Mouse (Mus musculus) yolk sac, embryonic 10.5 days (tissue): ENCODE data around the gene Atxn7l1.
A peak's percentile ranks its signal among the peaks of the same experiment; 100 is the strongest.

Experiments used
- DNase-seq: peaks from one replicate; pipeline ENCODE4 v3.0.0-alpha.2; 2017; ENCODE audit warnings: low spot score

The Atxn7l1 gene

GRCm38 (mm10) chr12:33369555-33369954 is 222.1 kb downstream of the Atxn7l1 start:
- DNase-seq, result no peak

DNA sequence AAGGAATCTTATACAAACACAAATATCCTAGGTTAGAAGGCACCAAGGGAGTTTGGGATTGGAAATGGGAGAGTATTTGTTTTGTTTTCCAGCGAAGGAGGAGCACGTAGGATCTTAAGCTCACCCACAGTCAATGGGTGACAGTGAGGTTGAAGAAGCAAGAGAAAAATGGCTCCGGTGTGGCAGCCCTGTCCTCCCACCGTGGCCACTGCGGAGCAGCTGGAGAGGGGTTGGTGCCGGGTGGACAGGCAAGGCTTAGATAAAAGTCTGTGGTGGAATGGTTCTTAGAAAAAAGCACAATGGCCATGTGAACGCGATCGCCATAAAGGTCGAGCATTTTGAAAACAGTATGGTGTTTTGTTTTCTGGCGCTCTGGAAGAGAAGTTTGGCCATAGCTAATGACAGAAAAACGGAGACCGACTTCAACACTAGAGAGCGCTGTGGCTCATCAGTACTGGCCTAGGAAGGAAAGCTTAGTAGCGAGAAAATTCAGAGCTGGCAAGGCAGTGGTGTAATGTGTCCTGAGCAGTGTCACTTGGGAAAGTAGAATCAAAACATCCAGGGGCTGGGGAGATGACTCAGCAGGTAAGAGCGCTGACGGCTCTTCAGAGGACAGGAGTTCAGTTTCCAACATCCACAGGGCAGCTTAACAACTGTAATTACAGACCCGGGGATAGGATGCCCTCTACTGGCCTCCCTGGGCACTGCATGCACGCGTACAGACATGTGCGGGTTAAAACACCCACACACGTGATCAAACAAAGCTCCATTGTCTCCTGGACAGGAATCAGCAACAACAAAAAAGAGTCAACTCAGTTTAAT is 232.3 kb downstream of the Atxn7l1 start:
- peak; percentile 77 for DNase-seq

- DNase-seq, result peak; percentile 36
These were observed 241.3 kb downstream of the Atxn7l1 start for GRCm38 (mm10) chr12:33388842-33389241.

DNA sequence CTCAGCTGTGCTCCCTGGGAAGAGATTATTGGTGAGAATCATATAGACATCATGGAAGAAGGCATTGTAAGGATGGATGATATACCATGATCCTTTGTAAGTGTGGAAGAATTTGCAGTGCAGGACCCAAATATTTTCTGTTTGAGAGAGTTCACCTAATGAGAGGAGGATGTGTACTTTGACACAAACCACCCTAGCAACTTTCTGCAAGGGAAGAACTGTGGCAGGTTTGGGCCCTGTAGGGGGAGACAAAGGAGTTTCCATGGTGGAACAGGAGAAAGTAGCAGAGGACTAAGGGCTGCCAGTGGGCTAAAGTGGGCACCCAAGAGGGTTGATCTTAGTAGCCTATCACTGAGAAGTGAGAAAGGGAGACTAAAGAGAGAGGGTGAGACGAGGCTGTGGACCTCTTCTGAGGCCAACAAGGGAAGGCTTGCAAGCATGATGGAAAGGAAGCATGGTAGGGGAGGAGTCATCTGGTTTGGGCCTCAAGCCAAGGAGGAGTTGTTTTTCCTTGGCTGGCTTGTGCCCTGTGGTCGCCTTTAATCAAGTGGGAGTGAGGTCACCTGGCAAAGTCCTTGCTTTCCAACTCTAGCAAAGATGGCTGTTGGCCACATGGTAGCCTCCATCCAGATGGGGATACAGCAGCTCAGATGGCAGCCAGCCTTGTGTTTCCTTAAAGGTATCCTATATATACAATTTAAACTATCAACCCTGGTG is 243.5 kb downstream of the Atxn7l1 start:
- no peak for DNase-seq

- no peak for DNase-seq
These were observed 247.5 kb downstream of the Atxn7l1 start, which contains the start of gene Efcab10 for GRCm38 (mm10) chr12:33394804-33395623. Gene Efcab10, plus strand, starts transcription at chr12:33394854.

GRCm38 (mm10) chr12:33403265-33403693 is 255.8 kb downstream of the Atxn7l1 start:
- DNase-seq, result peak; percentile 31

GRCm38 (mm10) chr12:33404996-33405395 is 257.5 kb downstream of the Atxn7l1 start:
- DNase-seq, result no peak

DNA sequence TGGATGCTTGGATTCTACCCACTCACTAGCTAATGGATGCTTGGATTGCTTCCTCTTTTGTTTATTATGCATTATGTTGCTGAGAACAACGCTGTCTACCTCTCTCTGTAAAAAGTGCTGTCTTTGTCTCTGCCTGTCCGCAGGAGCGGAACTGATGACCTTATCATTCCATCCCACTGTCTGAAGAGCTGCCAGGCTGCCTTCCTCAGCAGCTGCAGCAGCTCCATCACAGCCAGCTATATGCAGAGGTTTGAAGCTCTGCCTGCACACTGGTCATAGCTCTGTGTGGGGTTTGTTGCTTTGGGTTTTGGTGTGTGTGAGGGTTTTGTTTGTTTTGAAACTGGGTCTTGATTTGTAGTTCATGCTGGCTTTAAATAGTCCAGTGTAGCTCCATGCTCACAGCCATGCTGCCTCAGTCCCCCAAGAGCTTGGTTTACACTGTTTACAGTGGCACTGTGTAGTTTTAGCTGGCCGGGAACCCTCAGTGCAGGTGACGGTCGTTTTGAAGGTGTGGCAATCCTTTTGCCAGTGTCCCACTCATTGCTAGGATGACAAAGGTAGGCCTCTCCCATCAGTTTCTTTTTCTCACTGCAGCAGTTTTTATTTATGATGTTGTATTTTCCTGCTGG is 258.0 kb downstream of the Atxn7l1 start:
- no peak for DNase-seq

DNA sequence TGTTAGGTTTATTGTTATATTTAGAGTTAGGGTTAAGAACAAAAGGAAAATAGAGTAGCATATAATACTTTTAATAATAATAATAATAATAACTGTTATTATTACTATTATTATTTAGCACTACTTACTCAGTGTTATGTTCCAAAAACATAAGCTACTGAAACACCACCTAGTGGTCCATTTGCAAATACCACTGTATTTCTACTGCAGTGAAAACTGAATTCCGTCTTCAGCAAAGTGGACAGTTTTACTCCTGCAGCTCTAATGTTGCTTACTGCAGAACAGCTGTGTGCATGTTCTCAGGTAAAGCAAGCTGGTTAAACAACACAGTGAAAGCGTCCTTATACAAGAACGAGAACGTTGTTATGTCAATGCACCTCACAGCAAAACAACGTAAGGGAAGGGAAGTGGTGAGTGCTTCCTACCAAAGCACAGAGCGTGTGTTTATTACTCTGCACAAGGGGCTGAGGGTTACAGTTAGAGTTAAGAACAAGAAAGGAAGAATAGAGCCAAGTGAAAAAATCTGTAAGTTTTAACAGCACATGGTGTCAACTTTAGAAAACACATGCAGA is 264.2 kb downstream of the Atxn7l1 start:
- no peak for DNase-seq
